Mouse (Mus musculus) thymus, adult 2 months (tissue): ENCODE measurements around the gene Fgf10.

ENCODE experiments used
- CTCF ChIP-seq: fragments of 200-500 bp; IDR thresholded peaks from 2 replicates; pipeline ENCODE4 v1.5.1; 2012; ENCODE audit warnings: mild to moderate bottlenecking, control low read depth, low read length, moderate library complexity, borderline replicate concordance; ENCODE audit not compliant: control insufficient read depth, poor library complexity, insufficient read depth; ENCODE audit errors: extremely low read depth
- POLR2A ChIP-seq: fragments of 200-500 bp; IDR thresholded peaks from 2 replicates; pipeline ENCODE4 v1.6.1; 2012; ENCODE audit warnings: mild to moderate bottlenecking, low read length, control low read depth, moderate library complexity; ENCODE audit not compliant: control insufficient read depth, poor library complexity, insufficient read depth; ENCODE audit errors: extremely low read depth

DNA sequence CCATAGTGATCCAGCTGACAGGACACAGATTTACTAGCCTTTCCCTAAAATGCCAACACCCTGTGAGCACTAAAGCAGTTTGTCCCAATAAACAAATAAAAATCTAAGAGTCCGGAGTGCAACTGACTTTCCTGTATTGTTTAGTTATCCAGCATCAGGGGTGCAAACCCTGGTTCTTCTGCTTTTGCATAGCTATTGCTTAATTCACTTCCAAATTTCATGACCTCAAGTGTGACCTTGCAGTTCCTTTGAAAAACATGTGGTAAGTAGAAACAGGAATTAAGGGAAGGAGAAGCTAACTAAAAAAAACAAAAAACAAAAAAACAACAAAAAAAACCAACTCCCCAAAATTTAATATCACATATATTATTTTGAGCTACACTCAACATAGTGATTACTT is 105.6 kb downstream of the Fgf10 start:
- TF ChIP-seq CTCF (no peak), POLR2A (no peak)
